Mouse (Mus musculus) forelimb bud, embryonic 11.5 days (tissue): Measurements from ENCODE around the gene Nlgn1.

Source experiments
- DNase-seq: peaks from one replicate; pipeline ENCODE4 v3.0.0-alpha.2; 2012; ENCODE audit warnings: low read depth, low spot score

The Nlgn1 gene

GRCm38 (mm10) chr3:26069366-26069765 lies 262.9 kb downstream of the Nlgn1 start:
- DNase-seq = no peak

GRCm38 (mm10) chr3:26050769-26051168 lies 281.5 kb downstream of the Nlgn1 start:
- DNase-seq = no peak

GRCm38 (mm10) chr3:26042966-26043365 lies 289.3 kb downstream of the Nlgn1 start:
- DNase-seq = no peak

- no peak for DNase-seq
These were observed 292.6 kb downstream of the Nlgn1 start for GRCm38 (mm10) chr3:26039696-26040095.

GRCm38 (mm10) chr3:26026025-26026424 lies 306.2 kb downstream of the Nlgn1 start:
- DNase-seq = no peak

- DNase-seq = no peak
These were observed 309.0 kb downstream of the Nlgn1 start for GRCm38 (mm10) chr3:26023217-26023616.

- no peak for DNase-seq
These were observed 310.6 kb downstream of the Nlgn1 start for GRCm38 (mm10) chr3:26021632-26022184.

GRCm38 (mm10) chr3:26011310-26012078 lies 320.8 kb downstream of the Nlgn1 start:
- no peak for DNase-seq

- no peak for DNase-seq
These were observed 329.2 kb downstream of the Nlgn1 start for GRCm38 (mm10) chr3:26002863-26003608.

- no peak for DNase-seq
These were observed 329.9 kb downstream of the Nlgn1 start for GRCm38 (mm10) chr3:26002367-26002766.

GRCm38 (mm10) chr3:25967546-25967945 lies 364.7 kb downstream of the Nlgn1 start:
- DNase-seq = no peak

GRCm38 (mm10) chr3:25964237-25964636 lies 368.0 kb downstream of the Nlgn1 start:
- DNase-seq = no peak

- DNase-seq = no peak
These were observed 368.7 kb downstream of the Nlgn1 start for GRCm38 (mm10) chr3:25963568-25963967.

- no peak for DNase-seq
These were observed 415.7 kb downstream of the Nlgn1 start for GRCm38 (mm10) chr3:25916535-25916934.

- no peak for DNase-seq
These were observed 417.7 kb downstream of the Nlgn1 start for GRCm38 (mm10) chr3:25914365-25915065.

GRCm38 (mm10) chr3:25903140-25903809 lies 429.0 kb downstream of the Nlgn1 start:
- no peak for DNase-seq

- DNase-seq = no peak
These were observed 434.8 kb downstream of the Nlgn1 start for GRCm38 (mm10) chr3:25897456-25897855.

GRCm38 (mm10) chr3:25884797-25885196 lies 447.5 kb downstream of the Nlgn1 start:
- DNase-seq = no peak

GRCm38 (mm10) chr3:25869161-25869560 lies 463.1 kb downstream of the Nlgn1 start:
- DNase-seq = no peak

- DNase-seq = no peak
These were observed 473.9 kb downstream of the Nlgn1 start for GRCm38 (mm10) chr3:25858384-25858783.

- no peak for DNase-seq
These were observed 487.4 kb downstream of the Nlgn1 start for GRCm38 (mm10) chr3:25844686-25845462.
